Mouse (Mus musculus): ENCODE data around the gene AI481877.

- TF ChIP-seq GATA1 (IDR thresholded peaks at IDR 0.05; ENCODE audit: low read length): no peak
- TF ChIP-seq TAL1 (IDR thresholded peaks at IDR 0.05; ENCODE audit: low read length): no peak
Observed at GRCm38 (mm10) chr4:59089391-59089790, 49.4 kb downstream of the AI481877 start.
